Mouse (Mus musculus): ENCODE data around the gene Glmp. TPM values are rescaled to one million over a fixed set of nuclear protein-coding genes. Genes with fewer than 3 reads are reported as not detected.
"Not testable (repeated sequence)": the region's sequence is repeated elsewhere in the genome, so short reads cannot be mapped to it uniquely, and the experiment has no call there.

The Glmp gene
- polyA plus RNA-seq, 1 experiment from 2014 or later, result 157 TPM

- not testable (repeated sequence) for H3K9me3 ChIP-seq; H3K36me3 ChIP-seq; DNase-seq (ENCODE audit: low spot score); H3K4me3 ChIP-seq; H3K27ac ChIP-seq
- 43% methylated on average over 3 of the region's 7 CpGs for WGBS
- Histone ChIP-seq H3K27me3 (ENCODE audit: insufficient read depth, poor library complexity, severe bottlenecking) (peaks cover 34% of the 10 kb centered on the region), H3K4me1 (replicated peaks) (peaks cover 22% of the 10 kb centered on the region)
Measured at GRCm38 (mm10) chr3:88367517-88367916, 42.7 kb downstream of the Glmp start.

GRCm38 (mm10) chr3:88368511-88368910 lies 43.7 kb downstream of the Glmp start:
- not testable (repeated sequence) for DNase-seq (ENCODE audit: low spot score); H3K4me3 ChIP-seq; H3K27ac ChIP-seq; H3K9me3 ChIP-seq; H3K36me3 ChIP-seq
- WGBS, result 88% methylated on average over 7 of the region's 7 CpGs
- peaks cover 34% of the 10 kb centered on the region for H3K27me3 ChIP-seq (ENCODE audit: insufficient read depth, poor library complexity, severe bottlenecking)
- H3K4me1 ChIP-seq (replicated peaks), result peaks cover 22% of the 10 kb centered on the region

GRCm38 (mm10) chr3:88372643-88373042 lies 47.8 kb downstream of the Glmp start, which contains the start of gene Bglap3:
Bglap3 (minus strand) TSS chr3:88372743.
- H3K36me3 ChIP-seq; H3K27me3 ChIP-seq (ENCODE audit: insufficient read depth, poor library complexity, severe bottlenecking); H3K9me3 ChIP-seq; H3K4me1 ChIP-seq (replicated peaks); H3K4me3 ChIP-seq; H3K27ac ChIP-seq; DNase-seq (ENCODE audit: low spot score): not testable (repeated sequence)
- 94% methylated on average over 9 of the region's 9 CpGs for WGBS

GRCm38 (mm10) chr3:88375750-88376626 lies 51.2 kb downstream of the Glmp start:
- Histone ChIP-seq H3K27ac (peak overlapping the region; percentile 79), H3K4me3 (peak overlapping the region; percentile 32)
- H3K4me1 ChIP-seq (replicated peaks); H3K36me3 ChIP-seq; H3K27me3 ChIP-seq (ENCODE audit: insufficient read depth, poor library complexity, severe bottlenecking); H3K9me3 ChIP-seq: not testable (repeated sequence)
- DNase-seq (ENCODE audit: low spot score), result peak; percentile 63
- 10% methylated on average over 19 of the region's 19 CpGs for WGBS

GRCm38 (mm10) chr3:88376644-88377043 lies 51.8 kb downstream of the Glmp start:
- peak overlapping the region; percentile 79 for H3K27ac ChIP-seq
- H3K4me3 ChIP-seq, result peak overlapping the region; percentile 32; the same call in 1 of the 2 replicates
- peaks cover 13% of the 10 kb centered on the region for H3K4me1 ChIP-seq (replicated peaks)
- 32% methylated on average over 7 of the region's 7 CpGs for WGBS
- H3K36me3 ChIP-seq; H3K27me3 ChIP-seq (ENCODE audit: insufficient read depth, poor library complexity, severe bottlenecking); DNase-seq (ENCODE audit: low spot score); H3K9me3 ChIP-seq: not testable (repeated sequence)

- H3K9me3 ChIP-seq; H3K27ac ChIP-seq; H3K36me3 ChIP-seq; H3K27me3 ChIP-seq (ENCODE audit: insufficient read depth, poor library complexity, severe bottlenecking); H3K4me3 ChIP-seq; DNase-seq (ENCODE audit: low spot score): not testable (repeated sequence)
- H3K4me1 ChIP-seq (replicated peaks), result peaks cover 19% of the 10 kb centered on the region
- 80% methylated on average over 5 of the region's 5 CpGs for WGBS
Measured at GRCm38 (mm10) chr3:88378599-88378998, 53.8 kb downstream of the Glmp start, which contains the start of gene Bglap2. Bglap2 (minus strand) TSS chr3:88378699.

Other genes starting within 250 kb of the Glmp start
- gene Ttc24, start 246.7 kb upstream of the Glmp start, polyA plus RNA-seq (2016; fragmentation: Nextera tagmentation; extraction: Ambion mirVana), result 0.09 TPM in 1 of 2 replicates, not detected in the other
- 19.5 and 24.3 TPM in 2 replicates for gene Iqgap3, start 243.1 kb upstream of the Glmp start, polyA plus RNA-seq (2016; fragmentation: Nextera tagmentation; extraction: Ambion mirVana)
- gene Mef2d, start 182.7 kb upstream of the Glmp start, polyA plus RNA-seq (2016; fragmentation: Nextera tagmentation; extraction: Ambion mirVana), result 10.2 and 15.1 TPM in 2 replicates
- gene Rhbg, start 70.3 kb upstream of the Glmp start, polyA plus RNA-seq (2016; fragmentation: Nextera tagmentation; extraction: Ambion mirVana), result not detected in 2 replicates
- gene Gm38392, start 37.8 kb upstream of the Glmp start, polyA plus RNA-seq (2016; fragmentation: Nextera tagmentation; extraction: Ambion mirVana), result not detected in 2 replicates
- gene Tsacc, start 28.0 kb upstream of the Glmp start, polyA plus RNA-seq (2016; fragmentation: Nextera tagmentation; extraction: Ambion mirVana), result 14.4 and 15.4 TPM in 2 replicates
- gene Cct3, start 27.9 kb upstream of the Glmp start, polyA plus RNA-seq (2016; fragmentation: Nextera tagmentation; extraction: Ambion mirVana), result 755 and 805 TPM in 2 replicates
- 1.5 and 2.7 TPM in 2 replicates for gene Tmem79, start 11.1 kb downstream of the Glmp start, polyA plus RNA-seq (2016; fragmentation: Nextera tagmentation; extraction: Ambion mirVana)
- 84.1 and 87.8 TPM in 2 replicates for gene Smg5, start 11.2 kb downstream of the Glmp start, polyA plus RNA-seq (2016; fragmentation: Nextera tagmentation; extraction: Ambion mirVana)
- 0.86 and 1.4 TPM in 2 replicates for gene Paqr6, start 39.6 kb downstream of the Glmp start, polyA plus RNA-seq (2016; fragmentation: Nextera tagmentation; extraction: Ambion mirVana)
- gene Bglap3, start 47.7 kb downstream of the Glmp start, polyA plus RNA-seq (2016; fragmentation: Nextera tagmentation; extraction: Ambion mirVana), result 0.12 TPM in 1 of 2 replicates, not detected in the other
- gene Bglap2, start 53.7 kb downstream of the Glmp start, polyA plus RNA-seq (2016; fragmentation: Nextera tagmentation; extraction: Ambion mirVana), result not detected in 2 replicates
- not detected in 2 replicates for gene Bglap, start 59.4 kb downstream of the Glmp start, polyA plus RNA-seq (2016; fragmentation: Nextera tagmentation; extraction: Ambion mirVana)
- 157 and 167 TPM in 2 replicates for gene Pmf1, start 85.3 kb downstream of the Glmp start, polyA plus RNA-seq (2016; fragmentation: Nextera tagmentation; extraction: Ambion mirVana)
- 19.2 and 20.3 TPM in 2 replicates for gene Slc25a44, start 100.1 kb downstream of the Glmp start, polyA plus RNA-seq (2016; fragmentation: Nextera tagmentation; extraction: Ambion mirVana)
- gene Sema4a, start 136.2 kb downstream of the Glmp start, polyA plus RNA-seq (2016; fragmentation: Nextera tagmentation; extraction: Ambion mirVana), result 3.8 and 8.6 TPM in 2 replicates
- gene Lmna, start 184.9 kb downstream of the Glmp start, polyA plus RNA-seq (2016; fragmentation: Nextera tagmentation; extraction: Ambion mirVana), result 13.4 and 24.0 TPM in 2 replicates
- 30.7 and 31.0 TPM in 2 replicates for gene Mex3a, start 207.4 kb downstream of the Glmp start, polyA plus RNA-seq (2016; fragmentation: Nextera tagmentation; extraction: Ambion mirVana)
- 2.1 and 2.9 TPM in 2 replicates for gene Rab25, start 223.3 kb downstream of the Glmp start, polyA plus RNA-seq (2016; fragmentation: Nextera tagmentation; extraction: Ambion mirVana)
- 173 and 180 TPM in 2 replicates for gene Lamtor2, start 228.1 kb downstream of the Glmp start, polyA plus RNA-seq (2016; fragmentation: Nextera tagmentation; extraction: Ambion mirVana)
- 69.0 and 72.5 TPM in 2 replicates for gene Ubqln4, start 228.7 kb downstream of the Glmp start, polyA plus RNA-seq (2016; fragmentation: Nextera tagmentation; extraction: Ambion mirVana)